ENCODE assay signal across 14 mouse cellular contexts in the genomic region with DNA sequence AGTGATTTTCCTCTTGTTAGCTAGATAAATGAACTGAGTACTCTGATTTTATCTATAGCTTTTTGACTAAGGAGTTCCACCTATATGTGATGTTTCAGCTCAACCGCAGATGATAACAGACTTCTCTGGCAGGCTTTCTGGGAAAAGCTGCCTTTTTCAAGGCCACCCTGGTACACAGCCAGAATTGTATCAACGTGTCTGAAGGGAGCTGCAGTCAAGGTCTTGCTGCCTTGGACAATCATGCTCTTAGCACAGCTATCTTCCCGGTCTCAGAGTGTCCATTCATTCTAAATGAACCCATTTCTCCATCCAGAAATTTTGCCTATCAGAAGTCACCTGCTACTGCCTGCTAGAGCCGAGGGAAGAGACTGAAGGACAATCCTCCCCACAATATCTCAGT. TPM values are rescaled to one million over a fixed set of nuclear protein-coding genes. Genes with fewer than 3 reads are reported as not detected.
DNase-seq lines count a peak whose midpoint lies in the region; ATAC-seq lines count a peak whose summit lies in the region.
"Had no signal": no experiment of that assay in that cellular context is flagged by ENCODE, and none has a peak within 500 bp of the region (broad histone marks: within the 10 kb centered on the region; RNA-seq: fewer than 3 reads in every experiment).

No protein-coding gene starts in this region.

- WGBS in forebrain, embryonic 12.5 days = 87% methylated on average over 4 of the region's 4 CpGs
- 76% methylated on average over 4 of the region's 4 CpGs for WGBS in forebrain, embryonic 13.5 days
- WGBS in hindbrain, embryonic 13.5 days = 65% methylated on average over 4 of the region's 4 CpGs
- WGBS in hindbrain, embryonic 10.5 days = 77% methylated on average over 4 of the region's 4 CpGs

- no peaks in the 10 kb centered on the region for H3K9me3 ChIP-seq in forebrain, embryonic 12.5 days
- no peaks in the 10 kb centered on the region for H3K9me3 ChIP-seq in forebrain, embryonic 13.5 days (replicated peaks)
- H3K9me3 ChIP-seq in hindbrain, embryonic 13.5 days = no peaks in the 10 kb centered on the region
- no peaks in the 10 kb centered on the region for H3K9me3 ChIP-seq in hindbrain, embryonic 10.5 days
- H3K9me3 ChIP-seq: embryonic facial prominence, embryonic 12.5 days had no signal

- H3K4me1 ChIP-seq in forebrain, embryonic 12.5 days = 0 out of 2 replicates have a peak, but pooled peaks cover 3% of the 10 kb centered on the region
- H3K4me1 ChIP-seq in forebrain, embryonic 13.5 days = peaks cover 16% of the 10 kb centered on the region
- peaks cover 9% of the 10 kb centered on the region; the same call in 1 of the 2 replicates for H3K4me1 ChIP-seq in hindbrain, embryonic 13.5 days (replicated peaks)
- 0 out of 2 replicates have a peak, but pooled peaks cover 12% of the 10 kb centered on the region for H3K4me1 ChIP-seq in hindbrain, embryonic 10.5 days (replicated peaks)
- H3K4me1 ChIP-seq: embryonic facial prominence, embryonic 12.5 days had no signal

- H3K4me2 ChIP-seq in forebrain, embryonic 12.5 days = no peak overlapping the region
- H3K4me2 ChIP-seq in forebrain, embryonic 13.5 days = no peak overlapping the region
- no peak overlapping the region for H3K4me2 ChIP-seq in hindbrain, embryonic 13.5 days
- H3K4me2 ChIP-seq: embryonic facial prominence, embryonic 12.5 days; midbrain, embryonic 11.5 days had no signal

- no peak for DNase-seq in hindbrain, embryonic 10.5 days (ENCODE audit: low spot score)
- peak; percentile 79 for DNase-seq in ovary, adult 18-20 months (ENCODE audit: low spot score)
- DNase-seq in ovary, postnatal 14 days (ENCODE audit: low spot score) = no peak
- peak; percentile 75 for DNase-seq in testis, postnatal 10 days (ENCODE audit: low spot score)
- no peak for DNase-seq in spleen, postnatal 10 days (ENCODE audit: low spot score in 2 of 2)
- DNase-seq: kidney, adult 8-10 months; lung, postnatal 36 days; thymus, postnatal 25 days had no signal

- no peak overlapping the region for H3K9ac ChIP-seq in forebrain, embryonic 12.5 days
- no peak overlapping the region for H3K9ac ChIP-seq in forebrain, embryonic 13.5 days
- no peak overlapping the region for H3K9ac ChIP-seq in hindbrain, embryonic 13.5 days
- H3K9ac ChIP-seq: embryonic facial prominence, embryonic 12.5 days had no signal

- H3K27me3 ChIP-seq in forebrain, embryonic 12.5 days = no peaks in the 10 kb centered on the region
- no peaks in the 10 kb centered on the region for H3K27me3 ChIP-seq in forebrain, embryonic 13.5 days
- peaks cover 5% of the 10 kb centered on the region; the same call in 1 of the 2 replicates for H3K27me3 ChIP-seq in hindbrain, embryonic 13.5 days
- peaks cover 5% of the 10 kb centered on the region; the same call in 1 of the 2 replicates for H3K27me3 ChIP-seq in hindbrain, embryonic 10.5 days (ENCODE audit: insufficient read depth, poor library complexity, severe bottlenecking)
- H3K27me3 ChIP-seq: embryonic facial prominence, embryonic 12.5 days had no signal

- no peak for ATAC-seq in forebrain, embryonic 12.5 days (ENCODE audit: low FRiP score)
- ATAC-seq in forebrain, embryonic 13.5 days = no peak
- 0 out of 2 replicates have a peak, but pooled peaks have one; percentile 36 for ATAC-seq in hindbrain, embryonic 13.5 days (ENCODE audit: low FRiP score)

- 0 out of 2 replicates have a peak overlapping the region, but pooled peaks have one; percentile 19 for H3K27ac ChIP-seq in forebrain, embryonic 12.5 days
- H3K27ac ChIP-seq in forebrain, embryonic 13.5 days = no peak overlapping the region
- H3K27ac ChIP-seq in hindbrain, embryonic 13.5 days = no peak overlapping the region
- no peak overlapping the region for H3K27ac ChIP-seq in hindbrain, embryonic 10.5 days
- H3K27ac ChIP-seq: embryonic facial prominence, embryonic 12.5 days had no signal

- H3K4me3 ChIP-seq in forebrain, embryonic 12.5 days (replicated peaks) = no peak overlapping the region
- no peak overlapping the region for H3K4me3 ChIP-seq in forebrain, embryonic 13.5 days
- H3K4me3 ChIP-seq in hindbrain, embryonic 13.5 days = no peak overlapping the region
- no peak overlapping the region for H3K4me3 ChIP-seq in hindbrain, embryonic 10.5 days
- H3K4me3 ChIP-seq: embryonic facial prominence, embryonic 12.5 days; myocyte had no signal

- H3K36me3 ChIP-seq in forebrain, embryonic 12.5 days (replicated peaks) = no peaks in the 10 kb centered on the region
- H3K36me3 ChIP-seq in forebrain, embryonic 13.5 days (ENCODE audit: poor library complexity, severe bottlenecking) = no peaks in the 10 kb centered on the region
- no peaks in the 10 kb centered on the region for H3K36me3 ChIP-seq in hindbrain, embryonic 13.5 days
- H3K36me3 ChIP-seq in hindbrain, embryonic 10.5 days = no peaks in the 10 kb centered on the region
- H3K36me3 ChIP-seq: embryonic facial prominence, embryonic 12.5 days had no signal

RNA-seq across cellular contexts. Expression of a gene that starts 16.9 kb away (rescaled TPM):
- 6.6 and 7.8 TPM in 2 replicates for polyA plus RNA-seq in forebrain, embryonic 12.5 days (2016; fragmentation: Nextera tagmentation; extraction: Ambion mirVana)
- polyA plus RNA-seq in forebrain, embryonic 13.5 days (2015; fragmentation: Nextera tagmentation; extraction: Ambion mirVana) = 8.6 and 9.7 TPM in 2 replicates
- 7.8 and 9.7 TPM in 2 replicates for polyA plus RNA-seq in hindbrain, embryonic 13.5 days (2015; fragmentation: Nextera tagmentation; extraction: Ambion mirVana)
- polyA plus RNA-seq in hindbrain, embryonic 10.5 days (2016; fragmentation: Nextera tagmentation; extraction: Ambion mirVana) = 8.4 and 8.7 TPM in 2 replicates

RNA-seq across cellular contexts. Expression of a gene that starts 35.9 kb away (rescaled TPM):
- 0.27 and 0.31 TPM in 2 replicates for polyA plus RNA-seq in forebrain, embryonic 12.5 days (2016; fragmentation: Nextera tagmentation; extraction: Ambion mirVana)
- 0.09 and 0.11 TPM in 2 replicates for polyA plus RNA-seq in forebrain, embryonic 13.5 days (2015; fragmentation: Nextera tagmentation; extraction: Ambion mirVana)
- 0.19 and 0.22 TPM in 2 replicates for polyA plus RNA-seq in hindbrain, embryonic 13.5 days (2015; fragmentation: Nextera tagmentation; extraction: Ambion mirVana)
- polyA plus RNA-seq in hindbrain, embryonic 10.5 days (2016; fragmentation: Nextera tagmentation; extraction: Ambion mirVana) = 0.27 and 0.30 TPM in 2 replicates

RNA-seq across cellular contexts. Expression of a gene that starts 46.2 kb away (rescaled TPM):
- 1,088 and 1,103 TPM in 2 replicates for polyA plus RNA-seq in forebrain, embryonic 12.5 days (2016; fragmentation: Nextera tagmentation; extraction: Ambion mirVana)
- 895 and 906 TPM in 2 replicates for polyA plus RNA-seq in forebrain, embryonic 13.5 days (2015; fragmentation: Nextera tagmentation; extraction: Ambion mirVana)
- 727 and 758 TPM in 2 replicates for polyA plus RNA-seq in hindbrain, embryonic 13.5 days (2015; fragmentation: Nextera tagmentation; extraction: Ambion mirVana)
- 1,007 and 1,152 TPM in 2 replicates for polyA plus RNA-seq in hindbrain, embryonic 10.5 days (2016; fragmentation: Nextera tagmentation; extraction: Ambion mirVana)

Comparison
In these comparisons a context has a peak if more than half of its experiments do, and no peak if none do; other contexts are left out.
1. DNase-seq: peak in ovary, adult 18-20 months (single experiment) and testis, postnatal 10 days (single experiment); none in hindbrain, embryonic 10.5 days (single experiment), ovary, postnatal 14 days (single experiment) and spleen, postnatal 10 days (0 of 2).